Mouse (Mus musculus) liver, embryonic 14.5 days (tissue): Measurements from ENCODE around the gene I830077J02Rik. TPM values are rescaled to one million over a fixed set of nuclear protein-coding genes. Genes with fewer than 3 reads are reported as not detected.

Source experiments
- ATAC-seq: fragments of 200-750 bp; cut with Nextera tagmentation; 2 replicates; pipeline ENCODE4 v1.8.0; 2017; ENCODE audit warnings: moderate number of reproducible peaks, mild to moderate bottlenecking, moderate library complexity; ENCODE audit not compliant: insufficient read depth
- DNase-seq, 3 experiments: peaks; one replicate each; pipeline ENCODE4 v3.0.0-alpha.2; 2012 to 2013; ENCODE audit warnings: low read depth in 3 of 3, low spot score in 3 of 3
- H3K27ac ChIP-seq: fragments of 300-500 bp; sonication (generic); 2 replicates; pipeline ENCODE4 v1.5.1; 2014; ENCODE audit warnings: moderate library complexity, mild to moderate bottlenecking, control low read depth, inconsistent platforms
- H3K27me3 ChIP-seq: fragments of 300-500 bp; sonication (generic); 2 replicates; pipeline ENCODE4 v1.6.1; 2014; ENCODE audit warnings: mild to moderate bottlenecking, low read length, moderate library complexity; ENCODE audit not compliant: control insufficient read depth, insufficient read depth
- H3K36me3 ChIP-seq: fragments of 300-500 bp; sonication (generic); replicated peaks from 2 replicates; pipeline ENCODE4 v1.6.1; 2014; ENCODE audit warnings: low read depth; ENCODE audit not compliant: control insufficient read depth, insufficient read depth
- H3K4me1 ChIP-seq, 2 experiments: fragments of 200-500 bp in 1 of 2; fragments of 300-500 bp in 1 of 2; sonication (generic) in 1 of 2; replicated peaks; 2 replicates each; pipeline ENCODE4 v1.6.1; 2012 to 2014; ENCODE audit warnings: antibody characterized with exemption in 1 of 2, inconsistent platforms in 1 of 2, low read length in 1 of 2; ENCODE audit not compliant: control insufficient read depth in 2 of 2, insufficient read depth in 2 of 2
- H3K4me2 ChIP-seq: fragments of 300-500 bp; sonication (generic); 2 replicates; pipeline ENCODE4 v1.6.1; 2014; ENCODE audit warnings: low read depth, mild to moderate bottlenecking, control low read depth, moderate library complexity
- H3K4me3 ChIP-seq, 2 experiments: fragments of 200-500 bp in 1 of 2; fragments of 300-500 bp in 1 of 2; sonication (generic) in 1 of 2; 2 replicates each; pipeline ENCODE4 v1.5.1; 2012 to 2014; ENCODE audit warnings: low read depth in 2 of 2, low read length in 2 of 2, mild to moderate bottlenecking in 2 of 2, control low read depth in 1 of 2, inconsistent platforms in 1 of 2, moderate library complexity in 1 of 2; ENCODE audit not compliant: insufficient read depth in 1 of 2
- H3K9ac ChIP-seq: fragments of 300-500 bp; sonication (generic); replicated peaks from 2 replicates; pipeline ENCODE4 v1.6.1; 2014; ENCODE audit warnings: mild to moderate bottlenecking, control low read depth, moderate library complexity
- H3K9me3 ChIP-seq: fragments of 300-500 bp; sonication (generic); 2 replicates; pipeline ENCODE4 v1.6.1; 2016; ENCODE audit warnings: low read length, mixed read lengths; ENCODE audit not compliant: control insufficient read depth
- CTCF ChIP-seq: IDR thresholded peaks from 2 replicates; pipeline ENCODE4 v1.5.1; 2016; ENCODE audit warnings: antibody characterized with exemption, low read depth, control low read depth
- EP300 ChIP-seq: IDR thresholded peaks from 2 replicates; pipeline ENCODE4 v1.6.1; 2016; ENCODE audit warnings: antibody characterized with exemption, low read depth
- WGBS: fragments of 180-500 bp; shearing (Covaris S2); extraction: QIAGEN DNeasy Blood & Tissue Kit; methylation state at CpG from one replicate; pipeline ENCODE4 v1.1.7; 2014; ENCODE audit not compliant: insufficient replicate concordance; 5-methylcytosine and 5-hydroxymethylcytosine counted together
- polyA plus RNA-seq, 2 experiments: library from polyadenylated mRNA; depleted of rRNA in 1 of 2; stranded (reverse) in 1 of 2; unstranded in 1 of 2; fragments of >200 nt; fragmentation: Nextera tagmentation in 1 of 2; extraction: Ambion mirVana in 1 of 2; gene quantifications; 2 replicates each; pipeline versions ENCODE4 v1.2.1 to v1.2.3; 2012 to 2014

I830077J02Rik gene
- polyA plus RNA-seq, 2 experiments: 3.0 to 4.1 TPM

DNA sequence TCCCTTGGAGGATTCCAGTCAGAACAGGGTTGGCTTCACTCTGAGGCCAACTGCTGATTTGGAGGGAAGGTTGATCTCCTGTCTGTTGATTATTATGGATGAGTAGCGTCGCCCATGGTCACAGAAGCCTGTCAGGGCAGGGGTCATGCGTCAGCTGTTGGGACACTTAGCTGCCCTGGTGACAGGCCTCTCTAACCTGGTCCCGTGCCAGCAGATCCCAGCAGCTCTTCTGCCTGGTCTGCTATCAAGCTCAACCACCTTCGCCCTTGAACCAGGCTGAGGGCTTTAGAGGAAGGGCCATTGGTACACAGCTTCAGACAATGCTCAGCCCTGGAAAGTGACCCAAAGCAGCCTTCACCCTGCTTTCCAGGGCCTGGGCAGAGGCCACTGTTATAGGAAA lies 56.4 kb downstream of the I830077J02Rik start:
- TF ChIP-seq EP300: no peak
- no peak for TF ChIP-seq CTCF
- Histone ChIP-seq H3K4me3 (no peak overlapping the region), H3K27me3 (no peaks in the 10 kb centered on the region), H3K4me2 (no peak overlapping the region), H3K9ac (no peak overlapping the region), H3K36me3 (no peaks in the 10 kb centered on the region), H3K4me1 (peaks cover 0 to 10% of the 10 kb centered on the region in 2 experiments; a peak in 2 of 4 replicates), H3K9me3 (no peaks in the 10 kb centered on the region), H3K27ac (no peak overlapping the region)
- WGBS: 59% methylated on average over 5 of the region's 5 CpGs
- DNase-seq: no peak
- no peak for ATAC-seq

Other genes starting within 250 kb of the I830077J02Rik start
- 5.6 and 8.1 TPM in 2 replicates for gene Ddx20, start 245.1 kb downstream of the I830077J02Rik start, polyA plus RNA-seq (2012; rRNA removed)
- 19.6 and 21.2 TPM in 2 replicates for gene Ddx20, start 245.1 kb downstream of the I830077J02Rik start, polyA plus RNA-seq (2014; fragmentation: Nextera tagmentation; extraction: Ambion mirVana)
- 0.17 and 0.25 TPM in 2 replicates for gene Inka2, start 228.1 kb downstream of the I830077J02Rik start, polyA plus RNA-seq (2012; rRNA removed)
- 0.03 and 0.16 TPM in 2 replicates for gene Inka2, start 228.1 kb downstream of the I830077J02Rik start, polyA plus RNA-seq (2014; fragmentation: Nextera tagmentation; extraction: Ambion mirVana)
- 20.5 and 37.4 TPM in 2 replicates for gene Rap1a, start 131.3 kb downstream of the I830077J02Rik start, polyA plus RNA-seq (2012; rRNA removed)
- gene Rap1a, start 131.3 kb downstream of the I830077J02Rik start, polyA plus RNA-seq (2014; fragmentation: Nextera tagmentation; extraction: Ambion mirVana): 81.3 and 86.2 TPM in 2 replicates
- 0.34 and 0.49 TPM in 2 replicates for gene Adora3, start 61.8 kb downstream of the I830077J02Rik start, polyA plus RNA-seq (2012; rRNA removed)
- 0.47 and 0.49 TPM in 2 replicates for gene Adora3, start 61.8 kb downstream of the I830077J02Rik start, polyA plus RNA-seq (2014; fragmentation: Nextera tagmentation; extraction: Ambion mirVana)
- 0.08 and 0.11 TPM in 2 replicates for gene Tmigd3, start 61.8 kb downstream of the I830077J02Rik start, polyA plus RNA-seq (2012; rRNA removed)
- 0.09 and 0.34 TPM in 2 replicates for gene Tmigd3, start 61.8 kb downstream of the I830077J02Rik start, polyA plus RNA-seq (2014; fragmentation: Nextera tagmentation; extraction: Ambion mirVana)
- 16.8 and 21.3 TPM in 2 replicates for gene Wdr77, start 26.7 kb upstream of the I830077J02Rik start, polyA plus RNA-seq (2012; rRNA removed)
- 32.4 and 40.2 TPM in 2 replicates for gene Wdr77, start 26.7 kb upstream of the I830077J02Rik start, polyA plus RNA-seq (2014; fragmentation: Nextera tagmentation; extraction: Ambion mirVana)
- 93.2 and 171 TPM in 2 replicates for gene Atp5f1, start 27.4 kb upstream of the I830077J02Rik start, polyA plus RNA-seq (2012; rRNA removed)
- gene Atp5f1, start 27.4 kb upstream of the I830077J02Rik start, polyA plus RNA-seq (2014; fragmentation: Nextera tagmentation; extraction: Ambion mirVana): 362 and 364 TPM in 2 replicates
- 1.0 and 1.2 TPM in 2 replicates for gene Ovgp1, start 41.0 kb upstream of the I830077J02Rik start, polyA plus RNA-seq (2012; rRNA removed)
- gene Ovgp1, start 41.0 kb upstream of the I830077J02Rik start, polyA plus RNA-seq (2014; fragmentation: Nextera tagmentation; extraction: Ambion mirVana): 0.24 and 0.42 TPM in 2 replicates
- not detected in 2 replicates for gene Pifo, start 82.0 kb upstream of the I830077J02Rik start, polyA plus RNA-seq (2012; rRNA removed)
- gene Pifo, start 82.0 kb upstream of the I830077J02Rik start, polyA plus RNA-seq (2014; fragmentation: Nextera tagmentation; extraction: Ambion mirVana): not detected in 2 replicates
- gene Chil5, start 100.2 kb upstream of the I830077J02Rik start, polyA plus RNA-seq (2012; rRNA removed): not detected in 2 replicates
- gene Chil5, start 100.2 kb upstream of the I830077J02Rik start, polyA plus RNA-seq (2014; fragmentation: Nextera tagmentation; extraction: Ambion mirVana): not detected in 2 replicates
- gene Chia1, start 180.6 kb upstream of the I830077J02Rik start, polyA plus RNA-seq (2012; rRNA removed): not detected in 2 replicates
- not detected in 2 replicates for gene Chia1, start 180.6 kb upstream of the I830077J02Rik start, polyA plus RNA-seq (2014; fragmentation: Nextera tagmentation; extraction: Ambion mirVana)
- gene Chil3, start 234.9 kb upstream of the I830077J02Rik start, polyA plus RNA-seq (2012; rRNA removed): 0.26 and 0.33 TPM in 2 replicates
- 1.7 TPM in 2 replicates for gene Chil3, start 234.9 kb upstream of the I830077J02Rik start, polyA plus RNA-seq (2014; fragmentation: Nextera tagmentation; extraction: Ambion mirVana)